Mouse (Mus musculus): ENCODE measurements around the gene Hs6st3.

DNA sequence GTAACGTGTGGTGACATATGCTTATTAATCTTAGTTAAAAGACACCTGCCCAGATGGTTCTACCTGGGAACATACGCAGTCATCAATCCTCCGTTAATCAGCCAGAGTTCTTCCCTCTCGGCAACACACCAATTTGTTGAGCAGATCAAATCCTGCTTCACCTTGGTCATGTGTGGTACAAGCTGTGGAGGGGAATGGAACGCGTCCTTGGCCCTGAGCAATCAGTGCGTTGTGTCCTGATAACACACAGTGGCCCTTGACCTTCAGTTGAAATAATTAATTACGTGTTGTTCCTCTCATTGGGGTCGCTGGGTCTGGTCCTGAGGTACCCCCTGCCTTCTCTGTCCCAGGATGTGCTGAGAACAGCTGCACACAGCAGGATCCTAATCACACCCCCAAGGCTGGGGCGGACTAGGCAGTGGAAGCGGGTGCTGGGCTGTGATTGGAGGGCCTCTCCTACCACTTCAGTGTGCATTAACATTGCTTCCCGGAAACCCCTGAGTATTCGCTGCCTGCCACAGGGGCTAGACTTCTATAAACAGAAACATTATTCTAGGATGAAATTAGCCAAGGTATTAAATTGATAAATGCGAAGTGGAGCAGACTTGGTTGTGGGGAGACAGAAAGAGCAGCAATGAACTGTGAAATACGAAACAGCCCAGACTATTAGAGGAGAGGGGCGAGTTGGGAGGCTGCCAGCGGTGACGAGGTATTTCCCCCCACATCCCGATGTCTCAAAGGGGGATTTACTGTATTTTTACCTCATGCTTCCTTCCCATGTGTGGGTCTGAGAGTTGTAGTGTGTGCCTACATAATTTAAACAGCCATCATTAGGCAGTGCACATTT, 693.2 kb downstream of the Hs6st3 start:
- TF ChIP-seq CTCF (IDR thresholded peaks at IDR 0.05; ENCODE audit: low read depth) (no peak), EP300 (IDR thresholded peaks at IDR 0.05; ENCODE audit: low read depth) (no peak)
